In genomic region chr4:134002903-134003302, GRCm38 (mm10) we compare ENCODE assay signal across 27 mouse cellular contexts. TPM values are rescaled to one million over a fixed set of nuclear protein-coding genes. Genes with fewer than 3 reads are reported as not detected.
A peak's percentile ranks its signal among the peaks of the same experiment; 100 is the strongest.
DNase-seq lines count a peak whose midpoint lies in the region; ATAC-seq lines count a peak whose summit lies in the region.
"Had no signal": no experiment of that assay in that cellular context is flagged by ENCODE, and none has a peak within 500 bp of the region (broad histone marks: within the 10 kb centered on the region; RNA-seq: fewer than 3 reads in every experiment).

No protein-coding gene starts in this region.

- 17% methylated on average over 5 of the region's 5 CpGs for WGBS in midbrain, embryonic 10.5 days
- WGBS in midbrain, embryonic 15.5 days, result 9% methylated on average over 5 of the region's 5 CpGs
- WGBS in forebrain, embryonic 14.5 days, result 2% methylated on average over 5 of the region's 5 CpGs
- 44% methylated on average over 5 of the region's 5 CpGs for WGBS in hindbrain, embryonic 14.5 days

- peak overlapping the region; percentile 36 for H3K4me3 ChIP-seq in midbrain, embryonic 10.5 days
- no peak overlapping the region for H3K4me3 ChIP-seq in midbrain, embryonic 15.5 days
- no peak overlapping the region for H3K4me3 ChIP-seq in forebrain, embryonic 14.5 days (ENCODE audit: low read depth, low read length)
- H3K4me3 ChIP-seq in hindbrain, embryonic 14.5 days (replicated peaks; ENCODE audit: low read length), result no peak overlapping the region
- H3K4me3 ChIP-seq: gastrocnemius, adult 2 months; heart, embryonic 10.5 days; hindbrain, embryonic 12.5 days had no signal

- DNase-seq in embryo, embryonic 10 days (ENCODE audit: low spot score), result peak; percentile 48
- no peak for DNase-seq in embryo, embryonic 9.5 days (ENCODE audit: extremely low spot score)
- DNase-seq in midbrain, embryonic 10.5 days (ENCODE audit: low spot score), result peak; percentile 77
- peak; percentile 39 for DNase-seq in embryo, embryonic 11 days
- peak; percentile 41 for DNase-seq in forebrain, embryonic 14.5 days (ENCODE audit: low spot score)
- no peak for DNase-seq in hindbrain, embryonic 14.5 days (ENCODE audit: low spot score)
- DNase-seq: adrenal gland, postnatal 10 days; B cell, adult 2 months; cerebellum, adult 11-12 months; cerebellum, adult 9-10 months; cerebellum, postnatal 25 days; gastrocnemius, adult 2 months; gastrocnemius, postnatal 36 days; heart, adult 18-20 months; heart, postnatal 10 days; heart, postnatal 4 days; kidney, adult 11 months had no signal

- no peak overlapping the region for H3K9ac ChIP-seq in midbrain, embryonic 15.5 days
- H3K9ac ChIP-seq in forebrain, embryonic 14.5 days (ENCODE audit: low read length), result no peak overlapping the region
- H3K9ac ChIP-seq in hindbrain, embryonic 14.5 days, result no peak overlapping the region
- H3K9ac ChIP-seq: hindbrain, embryonic 12.5 days had no signal

- no peak for ATAC-seq in midbrain, embryonic 15.5 days (replicated peaks)
- ATAC-seq in forebrain, embryonic 14.5 days, result no peak
- no peak for ATAC-seq in hindbrain, embryonic 14.5 days (ENCODE audit: low FRiP score)
- ATAC-seq: CD4-positive, CD25-positive, alpha-beta regulatory T cell, adult 4 months; hindbrain, postnatal 0 days had no signal

- H3K4me2 ChIP-seq in midbrain, embryonic 15.5 days, result no peak overlapping the region
- no peak overlapping the region for H3K4me2 ChIP-seq in forebrain, embryonic 14.5 days (ENCODE audit: low read length)
- H3K4me2 ChIP-seq in hindbrain, embryonic 14.5 days (replicated peaks), result no peak overlapping the region
- H3K4me2 ChIP-seq: hindbrain, embryonic 12.5 days had no signal

- peaks cover 72% of the 10 kb centered on the region for H3K4me1 ChIP-seq in midbrain, embryonic 10.5 days
- H3K4me1 ChIP-seq in midbrain, embryonic 15.5 days, result peaks cover 13% of the 10 kb centered on the region
- H3K4me1 ChIP-seq in forebrain, embryonic 14.5 days (ENCODE audit: control insufficient read depth, insufficient read depth, low read length), result peaks cover 9% of the 10 kb centered on the region
- H3K4me1 ChIP-seq in hindbrain, embryonic 14.5 days (replicated peaks; ENCODE audit: control insufficient read depth, insufficient read depth, low read length), result peaks cover 13% of the 10 kb centered on the region; the same call in 1 of the 2 replicates

- H3K36me3 ChIP-seq in midbrain, embryonic 10.5 days, result peaks cover 43% of the 10 kb centered on the region
- H3K36me3 ChIP-seq in midbrain, embryonic 15.5 days (replicated peaks), result no peaks in the 10 kb centered on the region
- H3K36me3 ChIP-seq in forebrain, embryonic 14.5 days (ENCODE audit: control insufficient read depth, insufficient read depth, low read length), result no peaks in the 10 kb centered on the region
- no peaks in the 10 kb centered on the region for H3K36me3 ChIP-seq in hindbrain, embryonic 14.5 days (replicated peaks; ENCODE audit: control insufficient read depth, insufficient read depth)
- H3K36me3 ChIP-seq: hindbrain, embryonic 12.5 days had no signal

- H3K27me3 ChIP-seq in midbrain, embryonic 10.5 days (ENCODE audit: low read depth, poor library complexity, severe bottlenecking), result no peaks in the 10 kb centered on the region
- no peaks in the 10 kb centered on the region for H3K27me3 ChIP-seq in midbrain, embryonic 15.5 days (replicated peaks)
- H3K27me3 ChIP-seq in forebrain, embryonic 14.5 days (replicated peaks; ENCODE audit: control insufficient read depth, insufficient read depth, low read length), result no peaks in the 10 kb centered on the region
- H3K27me3 ChIP-seq in hindbrain, embryonic 14.5 days (ENCODE audit: control insufficient read depth, insufficient read depth, low read length), result no peaks in the 10 kb centered on the region
- H3K27me3 ChIP-seq: hindbrain, embryonic 12.5 days had no signal

- peak overlapping the region; percentile 78 for H3K27ac ChIP-seq in midbrain, embryonic 10.5 days (replicated peaks)
- no peak overlapping the region for H3K27ac ChIP-seq in midbrain, embryonic 15.5 days
- peak overlapping the region; percentile 55 for H3K27ac ChIP-seq in forebrain, embryonic 14.5 days (ENCODE audit: low read depth, low read length)
- H3K27ac ChIP-seq in hindbrain, embryonic 14.5 days, result no peak overlapping the region
- H3K27ac ChIP-seq: gastrocnemius, adult 2 months; heart, embryonic 10.5 days; hindbrain, embryonic 12.5 days; hindbrain, postnatal 0 days had no signal

- H3K9me3 ChIP-seq in midbrain, embryonic 10.5 days (replicated peaks), result no peaks in the 10 kb centered on the region
- no peaks in the 10 kb centered on the region for H3K9me3 ChIP-seq in midbrain, embryonic 15.5 days
- H3K9me3 ChIP-seq in forebrain, embryonic 14.5 days (replicated peaks; ENCODE audit: control insufficient read depth, low read length), result no peaks in the 10 kb centered on the region
- no peaks in the 10 kb centered on the region for H3K9me3 ChIP-seq in hindbrain, embryonic 14.5 days (ENCODE audit: control insufficient read depth, low read length)
- H3K9me3 ChIP-seq: G1E; heart, embryonic 10.5 days; hindbrain, embryonic 12.5 days had no signal

RNA-seq across cellular contexts. Expression of gene Dhdds, which starts 2.2 kb away (rescaled TPM):
- polyA plus RNA-seq in midbrain, embryonic 10.5 days (2016; fragmentation: Nextera tagmentation; extraction: Ambion mirVana), result 38.8 and 41.4 TPM in 2 replicates
- 45.9 and 48.2 TPM in 2 replicates for polyA plus RNA-seq in midbrain, embryonic 15.5 days (2015; fragmentation: Nextera tagmentation; extraction: Ambion mirVana)
- polyA plus RNA-seq in forebrain, embryonic 14.5 days (2014; fragmentation: Nextera tagmentation; extraction: Ambion mirVana), result 52.7 and 57.0 TPM in 2 replicates
- 49.3 and 49.6 TPM in 2 replicates for polyA plus RNA-seq in hindbrain, embryonic 14.5 days (2014; fragmentation: Nextera tagmentation; extraction: Ambion mirVana)

RNA-seq across cellular contexts. Expression of gene Lin28a, which starts 15.7 kb away (rescaled TPM):
- 16.9 and 29.2 TPM in 2 replicates for polyA plus RNA-seq in midbrain, embryonic 10.5 days (2016; fragmentation: Nextera tagmentation; extraction: Ambion mirVana)
- 0.27 and 0.64 TPM in 2 replicates for polyA plus RNA-seq in midbrain, embryonic 15.5 days (2015; fragmentation: Nextera tagmentation; extraction: Ambion mirVana)
- not detected in 2 replicates for polyA plus RNA-seq in forebrain, embryonic 14.5 days (2014; fragmentation: Nextera tagmentation; extraction: Ambion mirVana)
- polyA plus RNA-seq in hindbrain, embryonic 14.5 days (2014; fragmentation: Nextera tagmentation; extraction: Ambion mirVana), result 0.13 and 0.27 TPM in 2 replicates
- polyA plus RNA-seq: CD4-positive, CD25-positive, alpha-beta regulatory T cell, adult 4 months; cortical plate, adult 2 months; embryonic facial prominence, embryonic 14.5 days; G1E; hindbrain, postnatal 0 days had no signal

RNA-seq across cellular contexts. Expression of gene Hmgn2, which starts 34.5 kb away (rescaled TPM):
- polyA plus RNA-seq in midbrain, embryonic 10.5 days (2016; fragmentation: Nextera tagmentation; extraction: Ambion mirVana), result 3,615 and 3,770 TPM in 2 replicates
- 876 and 917 TPM in 2 replicates for polyA plus RNA-seq in midbrain, embryonic 15.5 days (2015; fragmentation: Nextera tagmentation; extraction: Ambion mirVana)
- polyA plus RNA-seq in forebrain, embryonic 14.5 days (2014; fragmentation: Nextera tagmentation; extraction: Ambion mirVana), result 2,465 and 2,793 TPM in 2 replicates
- 1,104 and 1,147 TPM in 2 replicates for polyA plus RNA-seq in hindbrain, embryonic 14.5 days (2014; fragmentation: Nextera tagmentation; extraction: Ambion mirVana)

RNA-seq across cellular contexts. Expression of gene Zfp683, which starts 50.7 kb away (rescaled TPM):
- polyA plus RNA-seq in midbrain, embryonic 10.5 days (2016; fragmentation: Nextera tagmentation; extraction: Ambion mirVana), result not detected in 2 replicates
- polyA plus RNA-seq in midbrain, embryonic 15.5 days (2015; fragmentation: Nextera tagmentation; extraction: Ambion mirVana), result not detected in 2 replicates
- polyA plus RNA-seq in forebrain, embryonic 14.5 days (2014; fragmentation: Nextera tagmentation; extraction: Ambion mirVana), result not detected in 2 replicates
- not detected in 2 replicates for polyA plus RNA-seq in hindbrain, embryonic 14.5 days (2014; fragmentation: Nextera tagmentation; extraction: Ambion mirVana)
- polyA plus RNA-seq: cortical plate, adult 2 months; embryonic facial prominence, embryonic 14.5 days; G1E; heart, embryonic 10.5 days; heart, embryonic 14.5 days; hindbrain, embryonic 12.5 days; hindbrain, postnatal 0 days; intestine, embryonic 14.5 days had no signal

RNA-seq across cellular contexts. Expression of gene Crybg2, which starts 57.7 kb away (rescaled TPM):
- polyA plus RNA-seq in midbrain, embryonic 10.5 days (2016; fragmentation: Nextera tagmentation; extraction: Ambion mirVana), result 2.0 TPM in 2 replicates
- 2.4 and 4.2 TPM in 2 replicates for polyA plus RNA-seq in midbrain, embryonic 15.5 days (2015; fragmentation: Nextera tagmentation; extraction: Ambion mirVana)
- 0.72 and 1.9 TPM in 2 replicates for polyA plus RNA-seq in forebrain, embryonic 14.5 days (2014; fragmentation: Nextera tagmentation; extraction: Ambion mirVana)
- polyA plus RNA-seq in hindbrain, embryonic 14.5 days (2014; fragmentation: Nextera tagmentation; extraction: Ambion mirVana), result 3.0 and 4.7 TPM in 2 replicates

Comparison
In these comparisons a context has a peak if more than half of its experiments do, and no peak if none do; other contexts are left out.
1. DNase-seq: peak in embryo, embryonic 10 days (single experiment), midbrain, embryonic 10.5 days (single experiment), embryo, embryonic 11 days (single experiment) and forebrain, embryonic 14.5 days (single experiment); none in embryo, embryonic 9.5 days (single experiment) and hindbrain, embryonic 14.5 days (single experiment).
2. H3K27ac ChIP-seq: peak in midbrain, embryonic 10.5 days (single experiment) and forebrain, embryonic 14.5 days (single experiment); none in midbrain, embryonic 15.5 days (single experiment) and hindbrain, embryonic 14.5 days (single experiment).
3. RNA of gene Lin28a, which starts 15.7 kb away (polyA plus RNA-seq): 16.9 to 29.2 TPM in midbrain, embryonic 10.5 days; 0.27 to 0.64 TPM in midbrain, embryonic 15.5 days, 0.13 to 0.27 TPM in hindbrain, embryonic 14.5 days and not detected in forebrain, embryonic 14.5 days; every median in the first group is over 10 times any median in the second.